Mouse (Mus musculus): ENCODE measurements around the gene Gm28048. TPM values are rescaled to one million over a fixed set of nuclear protein-coding genes. Genes with fewer than 3 reads are reported as not detected.
A peak's percentile ranks its signal among the peaks of the same experiment; 100 is the strongest.

Gene Gm28048
- polyA plus RNA-seq, 1 experiment, result 0.91 TPM

GRCm38 (mm10) chr11:22964401-22964800, 17.5 kb downstream of the Gm28048 start:
- Histone ChIP-seq H3K4me1 (ENCODE audit: control insufficient read depth, insufficient read depth, low read length) (no peaks in the 10 kb centered on the region), H3K27me3 (ENCODE audit: control insufficient read depth, insufficient read depth, low read length) (no peaks in the 10 kb centered on the region), H3K4me3 (ENCODE audit: control insufficient read depth, low read depth, low read length) (no peak overlapping the region), H3K36me3 (ENCODE audit: control insufficient read depth, insufficient read depth, low read length) (no peaks in the 10 kb centered on the region), H3K27ac (ENCODE audit: control insufficient read depth, insufficient read depth, low read depth, low read length) (no peak overlapping the region)
- no peak for TF ChIP-seq POLR2A (IDR thresholded peaks at IDR 0.05; ENCODE audit: control insufficient read depth, low read depth, low read length)
- TF ChIP-seq CTCF (IDR thresholded peaks at IDR 0.05; ENCODE audit: control insufficient read depth, insufficient read depth, insufficient replicate concordance, low read depth, low read length), result no peak

- peaks cover 2% of the 10 kb centered on the region; the same call in 1 of the 2 replicates for H3K36me3 ChIP-seq (ENCODE audit: control insufficient read depth, insufficient read depth, low read length)
- no peak for TF ChIP-seq CTCF (IDR thresholded peaks at IDR 0.05; ENCODE audit: control insufficient read depth, insufficient read depth, insufficient replicate concordance, low read depth, low read length)
- TF ChIP-seq POLR2A (IDR thresholded peaks at IDR 0.05; ENCODE audit: control insufficient read depth, low read depth, low read length), result no peak
- no peak overlapping the region for H3K27ac ChIP-seq (ENCODE audit: control insufficient read depth, insufficient read depth, low read depth, low read length)
- no peak overlapping the region for H3K4me3 ChIP-seq (ENCODE audit: control insufficient read depth, low read depth, low read length)
- H3K4me1 ChIP-seq (ENCODE audit: control insufficient read depth, insufficient read depth, low read length), result no peaks in the 10 kb centered on the region
- H3K27me3 ChIP-seq (ENCODE audit: control insufficient read depth, insufficient read depth, low read length), result no peaks in the 10 kb centered on the region
Observed at GRCm38 (mm10) chr11:22962101-22962500, 19.8 kb downstream of the Gm28048 start.

GRCm38 (mm10) chr11:22957791-22958374, 24.0 kb downstream of the Gm28048 start:
- Histone ChIP-seq H3K27ac (ENCODE audit: control insufficient read depth, insufficient read depth, low read depth, low read length) (no peak overlapping the region), H3K27me3 (ENCODE audit: control insufficient read depth, insufficient read depth, low read length) (no peaks in the 10 kb centered on the region), H3K36me3 (ENCODE audit: control insufficient read depth, insufficient read depth, low read length) (peaks cover 5% of the 10 kb centered on the region), H3K4me3 (ENCODE audit: control insufficient read depth, low read depth, low read length) (no peak overlapping the region), H3K4me1 (ENCODE audit: control insufficient read depth, insufficient read depth, low read length) (no peaks in the 10 kb centered on the region)
- TF ChIP-seq POLR2A (IDR thresholded peaks at IDR 0.05; ENCODE audit: control insufficient read depth, low read depth, low read length) (no peak), CTCF (IDR thresholded peaks at IDR 0.05; ENCODE audit: control insufficient read depth, insufficient read depth, insufficient replicate concordance, low read depth, low read length) (no peak)

GRCm38 (mm10) chr11:22956830-22957229, 25.1 kb downstream of the Gm28048 start:
- no peaks in the 10 kb centered on the region for H3K27me3 ChIP-seq (ENCODE audit: control insufficient read depth, insufficient read depth, low read length)

GRCm38 (mm10) chr11:22956346-22956745, 25.5 kb downstream of the Gm28048 start:
- H3K27me3 ChIP-seq (ENCODE audit: control insufficient read depth, insufficient read depth, low read length), result no peaks in the 10 kb centered on the region
- no peak overlapping the region for H3K4me3 ChIP-seq (ENCODE audit: control insufficient read depth, low read depth, low read length)
- TF ChIP-seq CTCF (IDR thresholded peaks at IDR 0.05; ENCODE audit: control insufficient read depth, insufficient read depth, insufficient replicate concordance, low read depth, low read length) (no peak), POLR2A (IDR thresholded peaks at IDR 0.05; ENCODE audit: control insufficient read depth, low read depth, low read length) (no peak)
- no peaks in the 10 kb centered on the region for H3K4me1 ChIP-seq (ENCODE audit: control insufficient read depth, insufficient read depth, low read length)
- H3K27ac ChIP-seq (ENCODE audit: control insufficient read depth, insufficient read depth, low read depth, low read length), result no peak overlapping the region
- H3K36me3 ChIP-seq (ENCODE audit: control insufficient read depth, insufficient read depth, low read length), result peaks cover 5% of the 10 kb centered on the region

More at GRCm38 (mm10) chr11:22956830-22957229, 25.1 kb downstream of the Gm28048 start:
- no peak for TF ChIP-seq POLR2A (IDR thresholded peaks at IDR 0.05; ENCODE audit: control insufficient read depth, low read depth, low read length)
- TF ChIP-seq CTCF (IDR thresholded peaks at IDR 0.05; ENCODE audit: control insufficient read depth, insufficient read depth, insufficient replicate concordance, low read depth, low read length), result peak; percentile 59
- no peak overlapping the region for H3K4me3 ChIP-seq (ENCODE audit: control insufficient read depth, low read depth, low read length)
- peaks cover 5% of the 10 kb centered on the region for H3K36me3 ChIP-seq (ENCODE audit: control insufficient read depth, insufficient read depth, low read length)
- no peak overlapping the region for H3K27ac ChIP-seq (ENCODE audit: control insufficient read depth, insufficient read depth, low read depth, low read length)
- no peaks in the 10 kb centered on the region for H3K4me1 ChIP-seq (ENCODE audit: control insufficient read depth, insufficient read depth, low read length)

GRCm38 (mm10) chr11:22952668-22953067, 29.2 kb downstream of the Gm28048 start:
- TF ChIP-seq POLR2A (IDR thresholded peaks at IDR 0.05; ENCODE audit: control insufficient read depth, low read depth, low read length) (no peak), CTCF (IDR thresholded peaks at IDR 0.05; ENCODE audit: control insufficient read depth, insufficient read depth, insufficient replicate concordance, low read depth, low read length) (no peak)
- Histone ChIP-seq H3K36me3 (ENCODE audit: control insufficient read depth, insufficient read depth, low read length) (peaks cover 4% of the 10 kb centered on the region), H3K27me3 (ENCODE audit: control insufficient read depth, insufficient read depth, low read length) (no peaks in the 10 kb centered on the region), H3K4me3 (ENCODE audit: control insufficient read depth, low read depth, low read length) (no peak overlapping the region), H3K4me1 (ENCODE audit: control insufficient read depth, insufficient read depth, low read length) (no peaks in the 10 kb centered on the region), H3K27ac (ENCODE audit: control insufficient read depth, insufficient read depth, low read depth, low read length) (no peak overlapping the region)

GRCm38 (mm10) chr11:22950131-22950530, 31.8 kb downstream of the Gm28048 start:
- H3K4me3 ChIP-seq (ENCODE audit: control insufficient read depth, low read depth, low read length), result no peak overlapping the region
- H3K27ac ChIP-seq (ENCODE audit: control insufficient read depth, insufficient read depth, low read depth, low read length), result no peak overlapping the region; the same call in 1 of the 2 replicates
- H3K27me3 ChIP-seq (ENCODE audit: control insufficient read depth, insufficient read depth, low read length), result no peaks in the 10 kb centered on the region
- TF ChIP-seq CTCF (IDR thresholded peaks at IDR 0.05; ENCODE audit: control insufficient read depth, insufficient read depth, insufficient replicate concordance, low read depth, low read length), result no peak
- TF ChIP-seq POLR2A (IDR thresholded peaks at IDR 0.05; ENCODE audit: control insufficient read depth, low read depth, low read length), result no peak
- H3K4me1 ChIP-seq (ENCODE audit: control insufficient read depth, insufficient read depth, low read length), result no peaks in the 10 kb centered on the region
- no peaks in the 10 kb centered on the region for H3K36me3 ChIP-seq (ENCODE audit: control insufficient read depth, insufficient read depth, low read length)
